In genomic region chr10:6916545-6917257, GRCm38 (mm10) we compare ENCODE assay signal across 8 mouse cellular contexts.
A peak's percentile ranks its signal among the peaks of the same experiment; 100 is the strongest.
DNase-seq lines count a peak whose midpoint lies in the region; ATAC-seq and TF ChIP-seq lines count a peak whose summit lies in the region.

No protein-coding gene starts in this region.

- no peaks in the 10 kb centered on the region for H3K36me3 ChIP-seq in stomach, embryonic 16.5 days (ENCODE audit: control insufficient read depth, insufficient read depth, low read length)
- H3K36me3 ChIP-seq in stomach, postnatal 0 days (ENCODE audit: control insufficient read depth, insufficient read depth, low read length) = no peaks in the 10 kb centered on the region
- no peaks in the 10 kb centered on the region for H3K36me3 ChIP-seq in forebrain, embryonic 10.5 days (replicated peaks)
- no peaks in the 10 kb centered on the region for H3K36me3 ChIP-seq in limb, embryonic 10.5 days
- no peaks in the 10 kb centered on the region for H3K36me3 ChIP-seq in neural tube, embryonic 11.5 days (ENCODE audit: control insufficient read depth, insufficient read depth, low read length)

- H3K27me3 ChIP-seq in stomach, embryonic 16.5 days (ENCODE audit: control insufficient read depth, insufficient read depth, low read length) = no peaks in the 10 kb centered on the region
- no peaks in the 10 kb centered on the region for H3K27me3 ChIP-seq in stomach, postnatal 0 days (ENCODE audit: control insufficient read depth, insufficient read depth, low read length)
- no peaks in the 10 kb centered on the region for H3K27me3 ChIP-seq in forebrain, embryonic 10.5 days (ENCODE audit: poor library complexity, severe bottlenecking)
- H3K27me3 ChIP-seq in limb, embryonic 10.5 days (ENCODE audit: low read depth, poor library complexity, severe bottlenecking) = no peaks in the 10 kb centered on the region
- no peaks in the 10 kb centered on the region for H3K27me3 ChIP-seq in neural tube, embryonic 11.5 days (ENCODE audit: control insufficient read depth, insufficient read depth, low read length)

- no peaks in the 10 kb centered on the region for H3K9me3 ChIP-seq in stomach, embryonic 16.5 days (replicated peaks; ENCODE audit: control insufficient read depth, low read length)
- H3K9me3 ChIP-seq in stomach, postnatal 0 days (ENCODE audit: control insufficient read depth, low read length) = no peaks in the 10 kb centered on the region
- no peaks in the 10 kb centered on the region for H3K9me3 ChIP-seq in forebrain, embryonic 10.5 days
- no peaks in the 10 kb centered on the region for H3K9me3 ChIP-seq in limb, embryonic 10.5 days (replicated peaks)
- H3K9me3 ChIP-seq in neural tube, embryonic 11.5 days (ENCODE audit: control insufficient read depth, low read length) = no peaks in the 10 kb centered on the region

- no peak for TF ChIP-seq CTCF in stomach, postnatal 0 days (IDR thresholded peaks at IDR 0.05; ENCODE audit: low read depth)

- no peak for ATAC-seq in stomach, embryonic 16.5 days (ENCODE audit: insufficient read depth, low FRiP score)
- no peak for ATAC-seq in stomach, postnatal 0 days (ENCODE audit: low FRiP score, low TSS enrichment)
- ATAC-seq in neural tube, embryonic 11.5 days (ENCODE audit: insufficient read depth, low FRiP score, low TSS enrichment) = peak; percentile 48; the same call in 1 of the 2 replicates

- no peak overlapping the region for H3K4me3 ChIP-seq in stomach, embryonic 16.5 days (replicated peaks; ENCODE audit: low read length)
- H3K4me3 ChIP-seq in stomach, postnatal 0 days (ENCODE audit: low read depth, low read length) = no peak overlapping the region
- H3K4me3 ChIP-seq in forebrain, embryonic 10.5 days = no peak overlapping the region
- no peak overlapping the region for H3K4me3 ChIP-seq in limb, embryonic 10.5 days
- H3K4me3 ChIP-seq in neural tube, embryonic 11.5 days (ENCODE audit: low read depth, low read length) = no peak overlapping the region

- TF ChIP-seq EP300 in stomach, postnatal 0 days (optimal IDR thresholded peaks at IDR 0.05) = no peak

- no peak overlapping the region for H3K9ac ChIP-seq in stomach, embryonic 16.5 days (ENCODE audit: low read length)
- H3K9ac ChIP-seq in stomach, postnatal 0 days (ENCODE audit: low read length) = no peak overlapping the region
- no peak overlapping the region for H3K9ac ChIP-seq in neural tube, embryonic 11.5 days (ENCODE audit: low read length)

- H3K4me1 ChIP-seq in stomach, embryonic 16.5 days (ENCODE audit: control insufficient read depth, insufficient read depth, low read length) = peaks cover 3% of the 10 kb centered on the region; the same call in 1 of the 2 replicates
- H3K4me1 ChIP-seq in stomach, postnatal 0 days (replicated peaks; ENCODE audit: control insufficient read depth, insufficient read depth) = no peaks in the 10 kb centered on the region
- peaks cover 22% of the 10 kb centered on the region for H3K4me1 ChIP-seq in forebrain, embryonic 10.5 days
- H3K4me1 ChIP-seq in limb, embryonic 10.5 days = peaks cover 7% of the 10 kb centered on the region; the same call in 1 of the 2 replicates
- H3K4me1 ChIP-seq in neural tube, embryonic 11.5 days (ENCODE audit: control insufficient read depth, insufficient read depth, low read length) = no peaks in the 10 kb centered on the region

- 29% methylated on average over 6 of the region's 6 CpGs for WGBS in stomach, embryonic 16.5 days
- WGBS in stomach, postnatal 0 days = 24% methylated on average over 6 of the region's 6 CpGs
- WGBS in forebrain, embryonic 10.5 days = 23% methylated on average over 6 of the region's 6 CpGs
- 45% methylated on average over 6 of the region's 6 CpGs for WGBS in limb, embryonic 10.5 days
- WGBS in neural tube, embryonic 11.5 days = 16% methylated on average over 6 of the region's 6 CpGs

- H3K4me2 ChIP-seq in stomach, embryonic 16.5 days (ENCODE audit: low read depth, low read length) = no peak overlapping the region
- no peak overlapping the region for H3K4me2 ChIP-seq in stomach, postnatal 0 days (replicated peaks; ENCODE audit: low read depth)
- no peak overlapping the region for H3K4me2 ChIP-seq in neural tube, embryonic 11.5 days (ENCODE audit: low read depth)

- no peak for DNase-seq in stomach, postnatal 0 days (ENCODE audit: low spot score)
- DNase-seq in forebrain, embryonic 10.5 days (ENCODE audit: extremely low spot score, low spot score) = peak; percentile 42
- peak; percentile 15 for DNase-seq in kidney, adult 9 months
- peak; percentile 44 for DNase-seq in limb, embryonic 10.5 days (ENCODE audit: low spot score)
- peak; percentile 39 for DNase-seq in neural tube, embryonic 11.5 days (ENCODE audit: low spot score)
- no peak for DNase-seq in ovary, postnatal 10 days (ENCODE audit: low spot score)
- DNase-seq in gastrocnemius, adult 8-10 months (ENCODE audit: low spot score in 2 of 2) = no peak

- H3K27ac ChIP-seq in stomach, embryonic 16.5 days (ENCODE audit: low read length) = peak overlapping the region; percentile 47
- no peak overlapping the region for H3K27ac ChIP-seq in stomach, postnatal 0 days (replicated peaks)
- peak overlapping the region; percentile 44; the same call in 1 of the 2 replicates for H3K27ac ChIP-seq in forebrain, embryonic 10.5 days
- H3K27ac ChIP-seq in limb, embryonic 10.5 days = no peak overlapping the region
- no peak overlapping the region for H3K27ac ChIP-seq in neural tube, embryonic 11.5 days (ENCODE audit: low read depth, low read length)

Comparison
In these comparisons a context has a peak if more than half of its experiments do, and no peak if none do; other contexts are left out.
1. H3K27ac ChIP-seq: peak in stomach, embryonic 16.5 days (single experiment) and forebrain, embryonic 10.5 days (single experiment); none in stomach, postnatal 0 days (single experiment), limb, embryonic 10.5 days (single experiment) and neural tube, embryonic 11.5 days (single experiment).
2. DNase-seq: peak in forebrain, embryonic 10.5 days (single experiment), kidney, adult 9 months (single experiment), limb, embryonic 10.5 days (single experiment) and neural tube, embryonic 11.5 days (single experiment); none in stomach, postnatal 0 days (single experiment), ovary, postnatal 10 days (single experiment) and gastrocnemius, adult 8-10 months (0 of 2).